Mouse (Mus musculus): ENCODE results near the gene Adh5.

GRCm38 (mm10) chr3:138494565-138494964 lies 51.7 kb downstream of the Adh5 start:
- TF ChIP-seq EP300 (IDR thresholded peaks at IDR 0.05; ENCODE audit: low read depth) = no peak
- TF ChIP-seq CTCF (IDR thresholded peaks at IDR 0.05; ENCODE audit: low read depth) = no peak

All from liver, postnatal 0 days (tissue).